Mouse (Mus musculus) B cell, adult 67 days (primary cell): ENCODE data around the gene Mtx3. TPM values are rescaled to one million over a fixed set of nuclear protein-coding genes. Genes with fewer than 3 reads are reported as not detected.

Source experiments
- total RNA-seq, 2 experiments: library from RNA; stranded (reverse); gene quantifications; 4 replicates each; pipeline ENCODE4 v1.2.4; 2023

Mtx3 gene
- total RNA-seq, result 10 to 100 TPM; 18.2 to 19.2 TPM

GRCm38 (mm10) chr13:92844586-92845221, at the start of gene Mtx3:
TSS of gene Mtx3 (plus strand) at chr13:92844760.

Other genes starting within 250 kb of the Mtx3 start
- gene Serinc5, start 233.7 kb upstream of the Mtx3 start, total RNA-seq, result 10 to 100 TPM; 36.7 to 42.8 TPM
- gene Thbs4, start 49.9 kb upstream of the Mtx3 start, total RNA-seq, result not detected